Mouse (Mus musculus): Measurements from ENCODE around the gene Zbtb8a.

DNA sequence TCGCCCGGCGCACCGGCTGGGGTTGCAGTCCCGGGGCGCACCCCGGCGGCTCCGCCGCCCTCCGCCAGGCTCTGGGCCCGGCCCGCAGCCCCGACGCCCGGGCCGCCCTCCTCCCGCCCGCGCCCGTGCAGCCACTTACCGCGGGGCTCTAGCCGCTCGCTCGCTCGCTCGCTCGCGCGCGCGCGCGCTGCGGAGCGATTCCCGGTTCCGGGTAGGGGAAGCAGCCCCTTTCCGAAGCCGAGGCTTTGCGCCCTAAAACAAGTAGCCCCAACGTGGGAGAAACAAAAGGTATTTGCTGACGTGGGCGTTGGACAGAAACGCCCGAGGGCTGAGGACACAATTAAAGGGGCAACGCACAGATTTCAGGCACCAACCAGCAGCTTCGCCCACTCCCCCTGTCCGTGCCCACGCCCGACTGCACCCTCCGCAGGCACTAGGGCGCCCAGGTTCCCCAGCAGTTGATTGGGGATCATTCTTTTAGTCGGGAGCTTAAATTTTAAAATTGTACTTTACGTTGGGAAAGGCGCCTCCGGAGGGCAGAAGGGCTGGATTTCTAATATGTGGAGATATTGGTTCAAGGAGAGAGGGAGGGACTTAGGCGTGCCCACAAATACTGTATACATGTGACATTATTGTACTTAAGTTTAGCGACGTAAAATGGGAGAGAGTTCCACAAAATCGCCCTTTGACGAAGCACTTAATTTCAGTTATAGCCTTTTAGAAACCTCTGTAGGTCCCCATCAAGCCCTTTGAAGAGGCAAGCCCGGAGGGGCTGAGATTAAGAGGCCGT is at the start of gene Zbtb8a:
- TF ChIP-seq POLR2A (IDR thresholded peaks at IDR 0.05; ENCODE audit: borderline replicate concordance, extremely low read depth, low read depth, low read length) (peak; percentile 57; the same call in 1 of the 2 replicates), CTCF (IDR thresholded peaks at IDR 0.05; ENCODE audit: insufficient read depth, low read length) (no peak)

All from lung, adult 2 months (tissue).